Mouse (Mus musculus): ENCODE data around the gene Mrpl38. TPM values are rescaled to one million over a fixed set of nuclear protein-coding genes. Genes with fewer than 3 reads are reported as not detected.

Gene Mrpl38
- total RNA-seq (2022) = 10 to 100 TPM; 60.0 to 66.2 (median 63.9) TPM

DNA sequence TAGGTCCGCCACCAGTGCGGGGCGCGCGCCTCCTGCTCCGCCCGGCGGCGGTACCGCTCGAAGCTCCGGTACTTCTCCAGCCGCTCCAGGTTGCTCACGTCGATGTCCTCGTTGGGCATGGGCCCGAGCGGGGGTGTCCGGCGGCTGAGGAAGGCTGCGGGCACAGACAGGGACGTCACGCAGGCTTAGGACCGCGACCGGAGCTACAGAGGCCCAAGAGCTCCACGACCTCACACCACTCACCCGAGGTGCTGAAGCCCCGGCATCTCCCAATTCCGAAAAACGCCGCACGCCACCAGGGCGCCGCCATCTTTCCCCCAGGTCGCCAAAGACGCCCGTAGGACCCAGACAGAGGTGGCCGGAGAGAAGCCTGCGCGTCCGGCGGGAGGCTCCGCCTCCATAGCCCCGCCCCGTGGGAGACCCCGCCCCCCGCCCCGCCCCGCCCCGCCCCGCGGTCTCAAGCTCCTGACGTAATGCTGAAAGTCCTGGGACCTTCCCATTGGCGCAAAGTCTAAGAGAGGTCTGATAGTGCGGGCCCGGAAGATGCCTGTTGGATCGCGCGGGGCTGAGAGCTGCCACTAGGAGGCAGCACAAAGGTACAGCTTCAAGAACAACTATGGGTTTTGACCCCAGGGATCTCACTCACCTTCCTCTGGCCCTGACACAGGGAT, at the start of gene Mrpl38:
Gene Mrpl38 (minus strand): TSS at position 401 of the 671 bp plus-strand sequence.
- peak; percentile 87 for DNase-seq (ENCODE audit: low spot score)

DNA sequence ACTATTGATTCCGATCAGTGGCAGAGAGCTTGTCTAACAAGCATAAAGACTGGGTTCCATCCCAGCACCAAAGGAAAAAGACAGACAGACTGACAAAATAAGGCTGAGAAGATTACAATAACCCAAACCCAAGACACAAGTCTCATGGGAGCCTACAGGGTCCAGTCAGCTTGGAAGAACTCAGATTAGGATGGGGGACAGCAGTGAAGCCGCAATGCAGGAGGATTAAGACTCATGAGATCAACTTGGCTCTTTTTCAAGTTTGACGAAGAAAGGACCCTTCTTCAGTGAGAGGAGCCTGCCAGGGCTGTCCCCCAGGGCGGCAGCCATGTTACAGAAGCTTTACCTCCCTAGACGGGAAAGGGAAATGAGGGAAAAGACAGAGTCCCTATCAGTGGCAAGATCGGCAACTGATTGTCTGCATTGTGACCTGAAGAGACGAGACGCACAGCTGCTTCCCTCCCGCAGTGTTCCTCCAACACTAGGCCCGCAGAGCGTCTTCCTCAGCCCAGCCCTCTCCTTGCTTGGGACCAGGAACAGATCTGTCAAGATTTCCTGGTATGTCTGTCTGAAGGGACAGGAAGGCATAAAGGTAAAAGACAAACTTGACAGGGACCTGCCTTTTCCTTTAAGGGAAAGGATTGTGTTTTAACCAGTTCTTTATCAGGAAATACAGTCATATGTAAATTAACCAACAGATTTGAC, 48.7 kb upstream of the Mrpl38 start:
- DNase-seq (ENCODE audit: low spot score) = no peak

DNA sequence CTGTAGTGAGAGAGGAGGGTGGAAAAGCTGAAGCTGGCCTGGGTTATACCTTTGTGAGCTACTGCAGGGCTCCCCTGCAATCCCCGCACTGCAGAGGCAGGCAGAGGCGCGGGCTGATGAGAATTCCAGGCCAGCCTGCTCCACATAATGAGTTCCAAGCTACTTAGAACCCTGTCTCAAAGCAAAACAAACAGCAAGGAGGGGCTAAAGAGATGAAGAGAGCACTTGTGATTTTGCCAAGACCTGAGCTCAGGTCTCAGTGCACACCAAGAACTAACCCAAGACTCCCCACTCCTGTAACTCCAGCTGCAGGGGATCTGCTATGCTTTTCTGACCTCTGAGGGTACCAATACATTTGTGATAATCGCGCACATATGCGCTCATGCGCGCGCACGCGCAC, 47.7 kb upstream of the Mrpl38 start:
- DNase-seq (ENCODE audit: low spot score) = no peak

DNA sequence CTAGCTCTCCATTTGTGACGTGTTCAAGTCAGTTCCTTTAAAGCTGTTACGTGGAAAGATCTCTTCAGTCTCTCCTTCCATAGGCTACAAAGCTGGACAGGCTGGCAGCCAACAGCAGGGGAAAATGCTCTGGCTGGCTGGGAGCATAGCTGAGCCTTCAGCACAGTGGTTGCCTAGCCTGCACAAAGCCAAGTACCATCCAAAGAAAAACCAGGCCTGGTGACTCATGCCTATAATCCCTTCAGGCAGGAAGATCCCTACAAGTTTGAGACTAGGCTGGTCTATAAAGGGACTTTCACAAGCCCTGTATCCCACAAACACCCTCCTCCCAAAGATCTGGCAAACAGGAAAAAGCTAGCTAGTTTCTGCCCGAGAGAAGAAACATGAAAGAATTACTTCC, 47.2 kb upstream of the Mrpl38 start:
- DNase-seq (ENCODE audit: low spot score) = no peak

DNA sequence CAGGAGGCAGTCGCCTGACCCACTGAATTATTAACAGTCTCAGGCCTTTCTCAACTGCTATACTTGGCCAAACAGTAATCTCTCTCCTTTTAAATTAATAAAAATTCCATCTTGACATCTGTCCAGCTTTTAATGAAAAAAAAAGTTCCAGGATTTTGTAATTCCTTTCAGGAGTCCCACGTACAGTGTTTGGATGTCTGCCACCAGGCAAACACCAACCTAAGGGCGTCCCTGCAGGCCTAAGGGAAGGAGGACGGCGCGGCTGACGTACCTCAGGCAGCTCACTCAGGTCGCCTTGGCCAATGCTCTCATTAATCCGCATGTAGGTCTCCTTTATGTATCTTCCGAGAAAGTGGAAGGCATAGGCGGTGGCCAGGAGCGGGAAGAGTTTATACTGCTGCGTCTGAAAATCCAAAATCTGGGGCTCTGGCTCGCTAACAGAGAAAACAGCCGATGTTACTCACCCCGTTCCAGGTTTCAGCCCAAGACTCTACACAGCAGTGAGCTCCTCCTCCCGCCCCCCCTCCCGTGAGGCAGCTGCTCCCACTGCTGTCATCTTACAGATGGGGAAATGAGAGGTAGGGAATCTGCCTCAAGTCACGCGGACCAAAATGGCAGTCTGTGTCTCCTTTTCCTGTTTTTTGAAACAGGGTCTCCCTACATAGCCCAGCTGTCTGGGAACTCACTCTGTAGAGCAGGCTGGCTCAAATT, 39.9 kb upstream of the Mrpl38 start:
- no peak for DNase-seq (ENCODE audit: low spot score)

DNA sequence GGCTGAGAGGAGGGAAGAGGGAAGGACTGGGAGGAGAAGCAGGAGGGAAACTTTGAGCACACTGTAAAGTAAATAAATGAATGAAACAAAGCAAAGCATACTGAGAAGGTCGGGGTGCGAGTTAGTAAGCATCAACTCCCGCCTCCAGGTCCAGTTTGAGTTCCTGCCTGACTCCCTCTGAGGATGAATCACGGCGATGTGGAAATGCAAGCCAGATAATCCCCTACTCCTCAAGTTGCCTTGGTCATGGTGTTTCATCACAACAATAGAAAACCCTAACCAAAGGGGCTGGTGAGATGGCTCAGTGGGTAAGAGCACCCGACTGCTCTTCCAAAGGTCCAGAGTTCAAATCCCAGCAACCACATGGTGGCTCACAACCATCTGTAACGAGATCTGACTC, 37.3 kb upstream of the Mrpl38 start:
- no peak for DNase-seq (ENCODE audit: low spot score)

DNA sequence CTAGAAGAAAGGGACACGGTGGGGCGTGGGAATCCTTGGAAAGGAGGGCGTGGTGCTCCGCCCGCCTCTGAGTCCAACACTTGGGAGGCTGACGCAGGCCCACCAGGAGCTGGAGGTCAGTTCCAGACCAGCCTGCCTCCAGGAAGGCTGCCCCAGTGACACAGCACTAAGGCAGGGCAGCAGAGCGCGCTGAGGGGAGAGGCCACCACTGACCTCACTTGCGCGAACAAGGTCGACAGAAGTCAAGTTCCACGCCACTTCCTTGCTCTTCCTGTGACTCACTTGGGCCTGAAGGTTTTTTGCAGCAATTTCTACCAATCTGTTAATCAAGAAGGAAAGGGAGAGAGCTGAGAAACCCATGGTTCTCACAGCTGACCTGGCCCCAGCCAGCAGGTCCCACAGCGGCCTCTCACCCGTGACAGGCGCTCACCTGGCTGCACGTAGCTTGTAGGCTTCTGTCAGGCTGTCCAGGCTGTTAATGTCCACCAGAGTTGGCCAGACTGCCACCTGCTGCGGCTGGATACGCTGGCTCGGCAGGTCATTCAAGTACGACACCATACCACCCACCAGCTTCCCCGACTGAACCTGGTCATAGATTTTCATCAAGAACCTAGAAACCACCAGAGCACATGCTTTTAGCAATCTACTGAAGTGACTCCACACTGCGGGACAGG, 36.2 kb upstream of the Mrpl38 start:
- no peak for DNase-seq (ENCODE audit: low spot score)

DNA sequence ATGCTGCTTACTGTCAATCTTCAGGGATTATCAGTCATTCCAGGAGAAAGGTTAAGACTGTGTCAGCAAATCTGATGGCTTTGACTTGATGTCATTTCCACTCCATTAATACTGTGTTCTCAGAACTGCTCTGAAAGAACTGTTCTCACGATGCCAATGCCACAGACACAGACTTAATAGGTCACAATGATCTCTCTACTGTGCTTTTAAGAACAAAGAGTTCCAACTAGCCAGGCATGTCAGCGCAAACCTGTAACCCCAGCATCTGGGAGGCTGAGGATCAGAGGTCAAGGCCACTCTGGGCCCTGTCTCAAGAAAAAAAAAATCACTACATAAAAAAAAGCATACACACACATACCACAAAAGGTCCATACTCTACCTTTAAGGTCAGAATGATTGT, 33.3 kb upstream of the Mrpl38 start:
- DNase-seq (ENCODE audit: low spot score) = no peak

DNA sequence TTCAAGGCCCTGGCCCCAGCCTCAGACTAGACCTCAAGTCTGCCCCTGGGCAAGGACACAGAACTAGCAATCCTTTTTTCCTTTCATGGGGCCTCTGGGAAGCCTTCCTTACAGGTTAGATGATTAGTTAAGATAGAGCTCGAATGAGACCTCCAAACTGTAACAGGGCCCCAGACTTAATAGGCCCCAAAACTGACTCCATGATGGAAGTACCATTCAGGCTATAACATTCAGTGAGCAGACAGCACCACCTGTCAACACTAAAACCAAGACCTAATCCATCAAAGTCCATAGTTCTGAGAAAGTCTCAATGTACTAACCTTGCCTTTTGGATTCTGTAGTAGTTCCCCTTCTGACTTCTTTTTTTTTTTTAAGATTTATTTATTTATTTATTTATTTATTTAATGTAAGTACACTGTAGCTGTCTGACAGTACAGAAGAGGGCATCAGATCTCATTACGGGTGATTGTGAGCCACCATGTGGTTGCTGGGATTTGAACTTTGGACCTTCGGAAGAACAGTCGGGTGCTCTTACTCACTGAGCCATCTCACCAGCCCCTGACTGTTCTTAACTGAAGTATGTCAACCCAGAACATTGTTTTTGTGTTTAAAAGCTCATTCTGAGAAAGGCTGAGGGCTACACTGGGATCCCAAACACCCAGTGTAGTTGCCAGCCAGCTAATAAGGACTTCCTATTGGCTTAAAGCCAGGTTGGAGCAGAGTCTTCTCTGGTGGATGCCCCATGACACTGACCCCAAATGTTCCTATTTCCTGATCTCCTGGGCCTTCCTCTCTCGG, 31.5 kb upstream of the Mrpl38 start:
- no peak for DNase-seq (ENCODE audit: low spot score)

DNA sequence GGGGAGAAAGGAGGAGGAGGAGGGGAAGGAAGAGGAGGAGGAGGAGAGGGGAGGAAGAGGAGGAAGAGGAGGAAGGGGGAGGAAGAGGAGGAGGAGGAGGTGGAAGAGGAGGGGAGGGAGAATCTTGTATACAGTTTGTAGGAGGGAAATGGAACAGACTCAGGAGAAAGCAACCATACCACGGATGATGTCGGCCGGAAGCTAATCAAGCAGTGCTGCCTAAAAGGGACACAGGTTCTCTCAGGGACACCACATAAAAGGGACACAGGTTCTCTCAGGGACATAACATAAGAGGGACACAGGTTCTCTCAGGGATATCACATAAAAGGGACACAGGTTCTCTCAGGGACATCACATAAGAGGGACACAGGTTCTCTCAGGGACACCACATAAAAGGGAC, 30.5 kb upstream of the Mrpl38 start:
- DNase-seq (ENCODE audit: low spot score) = no peak

DNA sequence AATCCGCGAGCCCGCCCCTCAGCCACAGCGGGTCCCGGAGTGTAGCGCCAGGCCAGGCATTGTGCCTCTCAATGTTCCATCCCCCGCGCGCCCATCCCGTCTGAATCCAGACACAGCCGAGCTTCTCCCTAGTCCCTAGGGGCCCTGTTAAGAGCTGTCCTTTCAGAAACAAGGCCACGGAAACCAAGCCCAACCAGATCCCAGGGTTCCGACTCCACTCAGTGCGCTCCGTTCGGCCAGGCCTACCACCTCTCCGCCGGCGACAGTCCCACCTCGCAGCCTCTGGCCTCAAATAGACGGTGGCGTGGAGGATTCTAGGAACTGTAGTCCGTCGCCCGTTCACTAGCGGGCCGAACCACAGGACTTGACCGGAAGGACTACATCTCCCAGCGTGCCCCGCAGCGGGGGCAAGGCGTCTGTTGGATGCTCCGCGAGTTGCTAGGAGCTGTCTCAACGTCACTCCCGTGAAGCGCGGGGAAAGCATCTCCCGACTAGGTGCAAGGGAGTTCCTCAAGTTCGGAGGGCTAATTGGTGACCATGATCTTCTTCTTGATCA, 29.3 kb upstream of the Mrpl38 start, which contains the start of gene Fbf1:
Gene Fbf1 (minus strand): TSS at position 283 of the 556 bp plus-strand sequence.
- peak; percentile 96 for DNase-seq (ENCODE audit: low spot score)

DNA sequence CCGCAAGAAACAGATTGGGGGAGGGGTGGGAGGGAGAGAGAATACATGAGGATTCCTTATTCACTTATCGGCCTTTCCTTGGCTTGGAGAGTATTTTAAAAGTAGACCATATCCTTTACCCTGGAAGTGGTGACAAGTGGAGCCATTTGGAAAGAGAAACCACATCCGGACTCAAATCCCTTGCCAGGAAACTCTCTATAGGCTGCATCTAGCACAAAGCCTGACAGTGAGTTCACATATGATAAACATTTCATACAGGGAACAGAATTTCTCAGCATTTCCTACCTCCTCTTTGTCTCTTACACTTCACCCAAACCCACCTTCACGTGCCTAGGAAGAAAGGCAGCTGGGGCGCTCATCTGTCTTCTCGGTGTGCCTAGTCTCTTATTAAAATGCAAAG, 28.6 kb upstream of the Mrpl38 start:
- DNase-seq (ENCODE audit: low spot score) = no peak

DNA sequence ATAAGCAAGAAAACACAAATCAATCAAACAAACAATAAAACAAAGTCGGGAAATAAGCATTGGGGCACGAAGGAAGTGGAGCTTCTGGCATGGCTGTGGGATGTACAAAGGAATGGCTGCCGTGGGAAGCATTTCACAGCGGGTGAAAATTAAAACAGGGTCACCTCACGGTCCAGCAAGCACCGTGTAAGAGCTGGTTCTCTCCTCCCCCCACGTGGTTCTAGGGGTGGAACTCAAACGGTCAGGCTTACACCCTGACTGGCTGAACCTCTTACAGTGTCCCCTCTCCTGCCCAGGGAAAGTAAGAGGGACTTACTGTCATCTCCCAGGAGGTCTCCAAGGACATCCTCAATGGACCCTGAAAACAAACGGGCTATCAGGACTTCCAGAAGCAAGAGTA, 24.3 kb upstream of the Mrpl38 start:
- DNase-seq (ENCODE audit: low spot score) = no peak

DNA sequence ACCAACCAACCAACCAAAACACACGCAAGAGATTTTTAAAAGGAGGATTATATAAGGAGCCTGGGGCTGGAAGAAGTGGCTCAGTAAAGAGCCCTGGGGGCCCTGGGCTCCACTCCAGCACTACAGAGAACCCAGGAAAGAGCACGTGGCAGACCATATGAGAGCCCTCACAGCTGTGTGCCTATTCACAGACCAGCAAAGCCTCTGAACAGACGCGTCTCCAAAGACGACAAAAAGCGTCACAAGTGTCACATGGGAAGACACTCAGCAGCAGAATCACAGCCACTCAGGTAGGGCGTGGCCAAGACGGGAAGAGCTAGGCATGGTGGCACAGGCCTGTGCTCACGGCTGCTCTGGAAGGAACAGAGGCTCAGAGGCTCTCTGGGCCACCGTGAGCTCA, 23.5 kb upstream of the Mrpl38 start:
- no peak for DNase-seq (ENCODE audit: low spot score)

DNA sequence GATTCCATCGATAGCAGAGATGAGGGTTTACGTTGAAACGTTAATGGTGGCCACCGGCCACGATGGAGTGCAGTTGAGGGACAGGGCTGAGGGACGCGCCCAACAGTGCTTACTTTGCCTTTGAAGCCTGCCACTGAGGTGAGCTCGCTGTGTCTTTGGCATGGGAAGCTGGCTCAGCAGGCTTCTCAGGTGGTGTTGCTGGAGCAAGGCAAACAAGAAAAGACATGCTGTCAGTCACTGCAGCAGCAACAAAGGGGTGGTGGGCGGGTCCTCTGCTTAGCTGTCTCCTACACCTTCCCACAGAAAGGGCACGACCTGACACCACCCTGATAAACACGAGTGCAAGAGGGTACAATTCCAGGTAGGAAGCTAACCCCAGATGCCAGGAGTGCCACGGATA, 22.6 kb upstream of the Mrpl38 start:
- no peak for DNase-seq (ENCODE audit: low spot score)

DNA sequence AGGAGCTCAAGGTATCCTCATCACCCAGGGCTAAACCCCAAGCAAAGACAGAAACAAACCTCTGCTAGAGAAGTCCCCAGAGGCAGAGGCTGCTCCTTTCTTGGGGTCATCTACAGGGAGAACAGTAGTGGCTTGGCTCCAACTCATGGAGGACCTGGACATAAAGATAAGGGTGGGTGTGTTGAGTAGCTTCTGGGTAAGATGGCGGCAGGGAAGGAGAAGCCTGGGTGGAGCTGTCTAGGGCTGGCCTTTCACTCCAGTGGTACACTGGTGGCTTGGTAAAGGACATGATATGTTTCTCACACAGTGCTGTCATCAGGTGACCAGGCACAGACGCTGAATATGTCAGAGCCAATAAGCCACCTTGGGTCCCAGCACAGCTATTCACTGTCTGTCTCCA, 12.3 kb upstream of the Mrpl38 start:
- DNase-seq (ENCODE audit: low spot score) = no peak

DNA sequence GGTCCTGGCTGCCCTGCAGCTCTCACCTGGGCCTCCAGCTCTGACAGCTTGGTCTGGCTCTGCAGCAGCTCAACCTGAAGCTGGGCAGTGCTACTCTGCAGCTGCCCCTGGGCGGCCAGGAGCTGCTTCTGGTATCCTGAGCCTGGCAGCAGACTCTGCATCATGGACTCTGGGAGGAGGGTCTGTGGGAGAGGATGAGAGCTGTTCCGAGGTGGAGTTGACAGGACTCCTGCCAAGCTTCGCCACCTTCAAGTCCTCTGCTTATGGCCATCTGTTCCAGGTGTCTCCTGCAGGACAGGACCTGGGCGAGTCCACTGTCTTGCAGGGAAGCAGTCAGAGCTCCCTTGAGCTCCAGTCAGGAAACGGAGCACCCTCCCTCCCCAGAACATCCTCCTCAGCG, 10.7 kb upstream of the Mrpl38 start:
- DNase-seq (ENCODE audit: low spot score) = no peak

DNA sequence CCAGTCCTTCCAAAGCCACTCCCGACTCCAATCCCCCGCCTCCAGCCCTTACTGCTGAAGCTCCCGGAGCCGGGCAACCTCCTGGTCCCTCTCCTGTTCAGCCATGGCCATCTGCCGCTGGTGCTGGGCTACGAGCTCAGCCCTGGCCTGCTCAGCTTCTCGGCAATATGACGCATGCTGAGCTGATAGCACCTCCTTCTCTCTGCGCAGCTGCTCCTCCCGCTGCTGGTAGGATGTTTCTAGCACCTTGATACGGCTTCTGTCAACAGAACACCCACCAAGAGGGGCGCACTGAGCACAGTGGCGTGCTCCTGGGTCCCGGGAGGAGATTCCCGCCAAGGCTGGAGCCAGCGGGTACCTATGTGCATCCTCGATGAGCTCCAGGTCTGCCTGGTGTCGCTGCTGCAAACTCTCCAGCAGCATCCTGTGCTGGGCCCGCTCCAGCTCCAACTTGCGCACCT, 10.1 kb upstream of the Mrpl38 start:
- DNase-seq (ENCODE audit: low spot score) = no peak

DNA sequence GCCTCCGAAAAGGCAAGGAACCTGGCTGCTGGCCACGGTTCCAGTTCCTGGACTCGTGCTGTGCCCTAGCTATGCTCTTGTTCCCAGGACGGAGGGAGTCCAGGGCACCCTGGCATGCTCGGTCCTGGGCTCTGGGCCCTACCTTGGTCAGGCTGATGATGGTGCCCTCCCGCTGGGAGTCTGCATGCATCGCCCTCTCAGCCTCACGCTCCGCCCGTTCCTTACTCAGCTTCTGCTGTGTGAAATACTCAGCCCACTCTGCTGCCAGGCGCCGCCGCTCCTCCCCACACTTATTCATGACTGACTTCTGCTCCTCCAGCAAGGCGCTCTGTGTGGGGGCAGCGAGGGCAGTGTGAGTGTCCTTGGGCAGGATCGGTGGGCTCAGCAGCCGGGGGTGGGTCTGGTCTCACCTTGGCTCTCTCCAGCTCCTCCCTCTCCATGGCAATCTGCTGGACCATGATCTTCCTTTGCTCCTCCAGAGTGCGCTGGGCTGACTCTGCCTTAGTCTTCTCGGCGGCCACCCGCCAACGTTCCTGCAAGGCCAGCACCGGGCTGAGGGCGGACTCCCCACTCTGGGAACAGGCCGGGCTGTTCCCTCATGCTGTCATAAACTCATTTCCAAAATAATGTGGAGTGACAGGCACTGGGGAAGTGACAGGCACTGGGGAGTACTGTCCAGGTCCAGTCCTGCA, 7.8 kb upstream of the Mrpl38 start:
- no peak for DNase-seq (ENCODE audit: low spot score)

Data from heart, adult 8-10 months (tissue).